Mouse (Mus musculus): ENCODE results near the gene Alg12. TPM values are rescaled to one million over a fixed set of nuclear protein-coding genes. Genes with fewer than 3 reads are reported as not detected.

The Alg12 gene
- polyA plus RNA-seq, 1 experiment from 2014 or later: 3.6 TPM

GRCm38 (mm10) chr15:88855896-88856417 is 36.8 kb upstream of the Alg12 start:
- H3K9me3 ChIP-seq (ENCODE audit: low read length): no peaks in the 10 kb centered on the region
- no peak overlapping the region for H3K9ac ChIP-seq (replicated peaks)
- H3K4me1 ChIP-seq (ENCODE audit: insufficient read depth): peaks cover 43% of the 10 kb centered on the region
- H3K4me2 ChIP-seq (ENCODE audit: low read depth, low read length): no peak overlapping the region
- DNase-seq (no peak), ATAC-seq (no peak)
- H3K4me3 ChIP-seq (ENCODE audit: low read depth, low read length): no peak overlapping the region
- no peaks in the 10 kb centered on the region for H3K36me3 ChIP-seq (replicated peaks; ENCODE audit: insufficient read depth, low read length)
- no peak overlapping the region for H3K27ac ChIP-seq (ENCODE audit: low read depth)
- TF ChIP-seq EP300 (IDR thresholded peaks at IDR 0.05; ENCODE audit: low read depth): no peak
- TF ChIP-seq CTCF (IDR thresholded peaks at IDR 0.05; ENCODE audit: low read depth): no peak
- WGBS (ENCODE audit: insufficient replicate concordance): 68% methylated on average over 6 of the region's 6 CpGs
- no peaks in the 10 kb centered on the region for H3K27me3 ChIP-seq (ENCODE audit: insufficient read depth, low read length)

- TF ChIP-seq CTCF (IDR thresholded peaks at IDR 0.05; ENCODE audit: low read depth) (no peak), EP300 (IDR thresholded peaks at IDR 0.05; ENCODE audit: low read depth) (no peak)
- H3K36me3 ChIP-seq (replicated peaks; ENCODE audit: insufficient read depth, low read length): no peaks in the 10 kb centered on the region
- no peak for DNase-seq
- no peak overlapping the region for H3K9ac ChIP-seq (replicated peaks)
- H3K27me3 ChIP-seq (ENCODE audit: insufficient read depth, low read length): no peaks in the 10 kb centered on the region
- H3K9me3 ChIP-seq (ENCODE audit: low read length): no peaks in the 10 kb centered on the region
- H3K27ac ChIP-seq (ENCODE audit: low read depth): peak overlapping the region; percentile 52; the same call in 1 of the 2 replicates
- WGBS (ENCODE audit: insufficient replicate concordance): 54% methylated on average over 15 of the region's 15 CpGs
- H3K4me2 ChIP-seq (ENCODE audit: low read depth, low read length): no peak overlapping the region
- no peak for ATAC-seq
- no peak overlapping the region for H3K4me3 ChIP-seq (ENCODE audit: low read depth, low read length)
- H3K4me1 ChIP-seq (ENCODE audit: insufficient read depth): peaks cover 46% of the 10 kb centered on the region
Observed at GRCm38 (mm10) chr15:88854969-88855830, 36.1 kb upstream of the Alg12 start.

GRCm38 (mm10) chr15:88854119-88854968 is 35.2 kb upstream of the Alg12 start:
- ATAC-seq (no peak), DNase-seq (no peak)
- TF ChIP-seq EP300 (IDR thresholded peaks at IDR 0.05; ENCODE audit: low read depth) (no peak), CTCF (IDR thresholded peaks at IDR 0.05; ENCODE audit: low read depth) (no peak)
- Histone ChIP-seq H3K9ac (replicated peaks) (no peak overlapping the region), H3K4me2 (ENCODE audit: low read depth, low read length) (no peak overlapping the region), H3K27ac (ENCODE audit: low read depth) (peak overlapping the region; percentile 52), H3K4me1 (ENCODE audit: insufficient read depth) (peaks cover 50% of the 10 kb centered on the region), H3K36me3 (replicated peaks; ENCODE audit: insufficient read depth, low read length) (no peaks in the 10 kb centered on the region), H3K27me3 (ENCODE audit: insufficient read depth, low read length) (no peaks in the 10 kb centered on the region), H3K4me3 (ENCODE audit: low read depth, low read length) (no peak overlapping the region), H3K9me3 (ENCODE audit: low read length) (no peaks in the 10 kb centered on the region)
- 57% methylated on average over 6 of the region's 6 CpGs for WGBS (ENCODE audit: insufficient replicate concordance)

DNA sequence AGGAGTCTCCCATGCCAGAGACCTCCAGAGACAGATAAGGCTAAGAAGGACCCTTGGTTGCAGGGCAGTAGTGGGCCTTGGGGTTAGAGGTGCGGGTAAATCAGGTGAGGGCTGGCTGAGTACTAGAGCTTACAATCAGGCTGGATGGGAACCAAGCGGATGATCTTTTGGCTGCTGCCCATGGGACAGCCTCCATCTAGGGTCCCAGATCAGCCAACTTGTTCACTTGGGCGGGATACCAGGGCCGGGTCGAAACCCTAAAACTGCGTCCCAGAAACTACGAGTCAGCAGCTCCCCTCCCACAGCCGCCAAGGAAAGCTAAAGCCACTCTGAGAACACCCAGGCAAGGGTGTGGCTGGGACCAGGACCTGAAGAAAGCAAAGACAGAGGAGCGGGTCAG is 34.0 kb upstream of the Alg12 start:
- no peak for TF ChIP-seq CTCF (IDR thresholded peaks at IDR 0.05; ENCODE audit: low read depth)
- TF ChIP-seq EP300 (IDR thresholded peaks at IDR 0.05; ENCODE audit: low read depth): no peak
- WGBS (ENCODE audit: insufficient replicate concordance): 78% methylated on average over 9 of the region's 9 CpGs
- Histone ChIP-seq H3K27me3 (ENCODE audit: insufficient read depth, low read length) (no peaks in the 10 kb centered on the region), H3K4me2 (ENCODE audit: low read depth, low read length) (no peak overlapping the region), H3K9ac (replicated peaks) (no peak overlapping the region), H3K36me3 (replicated peaks; ENCODE audit: insufficient read depth, low read length) (no peaks in the 10 kb centered on the region), H3K27ac (ENCODE audit: low read depth) (no peak overlapping the region), H3K4me1 (ENCODE audit: insufficient read depth) (peaks cover 50% of the 10 kb centered on the region), H3K4me3 (ENCODE audit: low read depth, low read length) (no peak overlapping the region), H3K9me3 (ENCODE audit: low read length) (no peaks in the 10 kb centered on the region)
- ATAC-seq (no peak), DNase-seq (no peak)

- H3K27me3 ChIP-seq (ENCODE audit: insufficient read depth, low read length): no peaks in the 10 kb centered on the region
- H3K9ac ChIP-seq (replicated peaks): 0 out of 2 replicates have a peak overlapping the region, but pooled peaks have one; percentile 2
- 70% methylated on average over 10 of the region's 10 CpGs for WGBS (ENCODE audit: insufficient replicate concordance)
- H3K9me3 ChIP-seq (ENCODE audit: low read length): no peaks in the 10 kb centered on the region
- DNase-seq (peak; percentile 57), ATAC-seq (peak; percentile 50)
- peaks cover 42% of the 10 kb centered on the region for H3K4me1 ChIP-seq (ENCODE audit: insufficient read depth)
- H3K4me3 ChIP-seq (ENCODE audit: low read depth, low read length): no peak overlapping the region
- H3K4me2 ChIP-seq (ENCODE audit: low read depth, low read length): no peak overlapping the region
- H3K36me3 ChIP-seq (replicated peaks; ENCODE audit: insufficient read depth, low read length): no peaks in the 10 kb centered on the region
- H3K27ac ChIP-seq (ENCODE audit: low read depth): peak overlapping the region; percentile 91
- TF ChIP-seq CTCF (IDR thresholded peaks at IDR 0.05; ENCODE audit: low read depth): no peak
- no peak for TF ChIP-seq EP300 (IDR thresholded peaks at IDR 0.05; ENCODE audit: low read depth)
Observed at GRCm38 (mm10) chr15:88851507-88852149, 32.5 kb upstream of the Alg12 start.
